Mouse (Mus musculus) forebrain, embryonic 16.5 days (tissue): Measurements from ENCODE around the gene Pde6d. TPM values are rescaled to one million over a fixed set of nuclear protein-coding genes. Genes with fewer than 3 reads are reported as not detected.
"Not testable (repeated sequence)": the region's sequence is repeated elsewhere in the genome, so short reads cannot be mapped to it uniquely, and the experiment has no call there.

ENCODE experiments used
- ATAC-seq: fragments of 200-750 bp; cut with Nextera tagmentation; 2 replicates; pipeline ENCODE4 v1.8.0; 2017; ENCODE audit warnings: mild to moderate bottlenecking, moderate library complexity
- H3K27ac ChIP-seq: fragments of 300-500 bp; sonication (generic); 2 replicates; pipeline ENCODE4 v1.5.1; 2014; ENCODE audit warnings: low read length, control low read depth
- H3K27me3 ChIP-seq: fragments of 300-500 bp; sonication (generic); replicated peaks from 2 replicates; pipeline ENCODE4 v1.6.1; 2014; ENCODE audit warnings: low read length; ENCODE audit not compliant: control insufficient read depth, insufficient read depth
- H3K36me3 ChIP-seq: fragments of 300-500 bp; sonication (generic); 2 replicates; pipeline ENCODE4 v1.6.1; 2014; ENCODE audit not compliant: control insufficient read depth, insufficient read depth
- H3K4me1 ChIP-seq: fragments of 300-500 bp; sonication (generic); replicated peaks from 2 replicates; pipeline ENCODE4 v1.6.1; 2014; ENCODE audit warnings: low read length; ENCODE audit not compliant: control insufficient read depth, insufficient read depth
- H3K4me2 ChIP-seq: fragments of 300-500 bp; sonication (generic); 2 replicates; pipeline ENCODE4 v1.6.1; 2014; ENCODE audit warnings: mild to moderate bottlenecking, low read length, control low read depth
- H3K4me3 ChIP-seq: fragments of 300-500 bp; sonication (generic); replicated peaks from 2 replicates; pipeline ENCODE4 v1.5.1; 2014; ENCODE audit warnings: mild to moderate bottlenecking, low read length, control low read depth
- H3K9ac ChIP-seq: fragments of 300-500 bp; sonication (generic); replicated peaks from 2 replicates; pipeline ENCODE4 v1.6.1; 2014; ENCODE audit warnings: low read depth, low read length, control low read depth
- H3K9me3 ChIP-seq: fragments of 300-500 bp; sonication (generic); 2 replicates; pipeline ENCODE4 v1.6.1; 2016; ENCODE audit warnings: low read length; ENCODE audit not compliant: control insufficient read depth
- WGBS: fragments of 180-500 bp; shearing (Covaris S2); extraction: QIAGEN DNeasy Blood & Tissue Kit; methylation state at CpG from one replicate; pipeline ENCODE4 v1.1.7; 2014; 5-methylcytosine and 5-hydroxymethylcytosine counted together
- polyA plus RNA-seq: library from polyadenylated mRNA; unstranded; fragments of >200 nt; fragmentation: Nextera tagmentation; extraction: Ambion mirVana; gene quantifications from 2 replicates; pipeline ENCODE4 v1.2.1, GENCODE M21; 2015

Pde6d gene
- polyA plus RNA-seq, 1 experiment from 2014 or later: 90.1 TPM

- Histone ChIP-seq H3K36me3 (peaks cover 2% of the 10 kb centered on the region; the same call in 1 of the 2 replicates), H3K4me1 (no peaks in the 10 kb centered on the region), H3K9me3 (no peaks in the 10 kb centered on the region), H3K4me2 (no peak overlapping the region), H3K9ac (no peak overlapping the region), H3K4me3 (no peak overlapping the region), H3K27ac (no peak overlapping the region), H3K27me3 (no peaks in the 10 kb centered on the region)
- 78% methylated on average over 4 of the region's 4 CpGs for WGBS
- ATAC-seq: no peak
Observed at GRCm38 (mm10) chr1:86551299-86551698, 31.1 kb downstream of the Pde6d start.

- no peak overlapping the region for H3K9ac ChIP-seq
- H3K27me3 ChIP-seq: no peaks in the 10 kb centered on the region
- H3K9me3 ChIP-seq: no peaks in the 10 kb centered on the region
- no peak overlapping the region for H3K27ac ChIP-seq
- WGBS: 15% methylated on average over 3 of the region's 3 CpGs
- no peaks in the 10 kb centered on the region for H3K4me1 ChIP-seq
- H3K4me2 ChIP-seq: no peak overlapping the region
- peaks cover 20% of the 10 kb centered on the region for H3K36me3 ChIP-seq
- no peak for ATAC-seq
- no peak overlapping the region for H3K4me3 ChIP-seq
Observed at GRCm38 (mm10) chr1:86546797-86547196, 35.6 kb downstream of the Pde6d start.

GRCm38 (mm10) chr1:86542584-86542983 is 39.8 kb downstream of the Pde6d start:
- ATAC-seq: no peak
- no peaks in the 10 kb centered on the region for H3K9me3 ChIP-seq
- H3K4me2 ChIP-seq: no peak overlapping the region
- no peak overlapping the region for H3K4me3 ChIP-seq
- H3K9ac ChIP-seq: no peak overlapping the region
- H3K36me3 ChIP-seq: peaks cover 20% of the 10 kb centered on the region
- no peak overlapping the region for H3K27ac ChIP-seq
- H3K27me3 ChIP-seq: no peaks in the 10 kb centered on the region
- H3K4me1 ChIP-seq: no peaks in the 10 kb centered on the region
- WGBS: 95% methylated on average over 2 of the region's 2 CpGs

DNA sequence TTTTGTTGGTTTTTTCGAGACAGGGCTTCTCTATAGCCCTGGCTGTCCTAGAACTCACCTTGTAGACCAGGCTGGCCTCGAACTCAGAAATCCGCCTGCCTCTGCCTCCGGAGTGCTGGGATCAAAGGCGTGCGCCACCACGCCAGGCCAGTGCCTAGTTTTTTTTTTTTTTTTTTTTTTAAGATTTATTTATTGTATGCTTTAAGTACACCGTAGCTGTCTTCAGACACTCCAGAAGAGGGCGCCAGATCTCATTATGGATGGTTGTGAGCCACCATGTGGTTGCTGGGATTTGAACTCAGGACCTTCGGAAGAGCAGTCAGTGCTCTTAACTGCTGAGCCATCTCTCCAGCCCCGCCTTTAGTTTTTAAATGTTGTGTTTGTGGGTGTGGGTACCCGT is 42.8 kb downstream of the Pde6d start:
- not testable (repeated sequence) for H3K4me1 ChIP-seq, H3K4me3 ChIP-seq, H3K27me3 ChIP-seq, H3K9me3 ChIP-seq, H3K9ac ChIP-seq, ATAC-seq, H3K27ac ChIP-seq, H3K4me2 ChIP-seq
- peaks cover 12% of the 10 kb centered on the region for H3K36me3 ChIP-seq
- WGBS: 91% methylated on average over 12 of the region's 12 CpGs

DNA sequence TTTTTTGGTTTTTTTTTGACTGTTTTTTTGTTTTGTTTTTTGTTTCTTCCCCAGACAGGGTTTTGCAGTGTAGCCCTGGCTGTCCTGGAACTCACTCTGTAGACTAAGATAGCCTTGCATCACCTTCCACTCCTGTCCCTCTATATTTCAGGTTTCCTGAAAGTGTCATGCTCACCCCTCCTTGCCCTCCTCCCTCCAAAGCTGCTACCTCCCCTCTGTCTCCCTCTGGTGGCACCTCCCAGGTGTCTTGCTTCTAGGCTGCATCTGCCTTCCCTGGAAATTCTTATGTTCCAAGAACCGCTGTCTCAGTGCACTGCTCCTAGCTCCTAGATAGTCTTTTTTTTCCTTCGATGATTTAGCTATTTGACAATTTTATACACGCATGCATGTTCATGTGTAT is 44.0 kb downstream of the Pde6d start:
- Histone ChIP-seq H3K9me3 (no peaks in the 10 kb centered on the region), H3K4me2 (no peak overlapping the region), H3K36me3 (peaks cover 14% of the 10 kb centered on the region), H3K27me3 (no peaks in the 10 kb centered on the region), H3K27ac (no peak overlapping the region), H3K4me3 (no peak overlapping the region), H3K9ac (no peak overlapping the region), H3K4me1 (peaks cover 3% of the 10 kb centered on the region; the same call in 1 of the 2 replicates)
- no peak for ATAC-seq
- 61% methylated on average over 3 of the region's 3 CpGs for WGBS

GRCm38 (mm10) chr1:86533411-86534130 is 48.9 kb downstream of the Pde6d start:
- Histone ChIP-seq H3K4me3 (no peak overlapping the region), H3K27ac (0 out of 2 replicates have a peak overlapping the region, but pooled peaks have one; percentile 20), H3K27me3 (no peaks in the 10 kb centered on the region), H3K4me2 (no peak overlapping the region), H3K9me3 (no peaks in the 10 kb centered on the region), H3K36me3 (peaks cover 13% of the 10 kb centered on the region), H3K9ac (no peak overlapping the region), H3K4me1 (peaks cover 37% of the 10 kb centered on the region)
- 73% methylated on average over 6 of the region's 6 CpGs for WGBS
- ATAC-seq: 0 out of 2 replicates have a peak, but pooled peaks have one; percentile 5

- H3K4me2 ChIP-seq: peak overlapping the region; percentile 39
- no peak overlapping the region for H3K9ac ChIP-seq
- peak; percentile 45 for ATAC-seq
- peaks cover 13% of the 10 kb centered on the region for H3K36me3 ChIP-seq
- peak overlapping the region; percentile 0; the same call in 1 of the 2 replicates for H3K4me3 ChIP-seq
- H3K27me3 ChIP-seq: no peaks in the 10 kb centered on the region
- no peaks in the 10 kb centered on the region for H3K9me3 ChIP-seq
- peaks cover 37% of the 10 kb centered on the region for H3K4me1 ChIP-seq
- no peak overlapping the region for H3K27ac ChIP-seq
- 25% methylated on average over 11 of the region's 11 CpGs for WGBS
Observed at GRCm38 (mm10) chr1:86532362-86533051, 49.9 kb downstream of the Pde6d start.

GRCm38 (mm10) chr1:86531547-86532321 is 50.7 kb downstream of the Pde6d start:
- Histone ChIP-seq H3K4me2 (peak overlapping the region; percentile 39), H3K27ac (peak overlapping the region; percentile 50; the same call in 1 of the 2 replicates), H3K4me1 (peaks cover 37% of the 10 kb centered on the region), H3K9ac (peak overlapping the region; percentile 27; the same call in 1 of the 2 replicates), H3K27me3 (no peaks in the 10 kb centered on the region), H3K36me3 (peaks cover 13% of the 10 kb centered on the region), H3K9me3 (no peaks in the 10 kb centered on the region), H3K4me3 (0 out of 2 replicates have a peak overlapping the region, but pooled peaks have one; percentile 0)
- peak; percentile 4; the same call in 1 of the 2 replicates for ATAC-seq
- WGBS: 4% methylated on average over 13 of the region's 13 CpGs
